Mouse (Mus musculus) forebrain, embryonic 11.5 days (tissue): ENCODE results near the gene Dip2b. TPM values are rescaled to one million over a fixed set of nuclear protein-coding genes. Genes with fewer than 3 reads are reported as not detected.

Experiments used
- ATAC-seq: fragments of 200-750 bp; cut with Nextera tagmentation; replicated peaks from 2 replicates; pipeline ENCODE4 v1.8.0; 2017; ENCODE audit warnings: moderate TSS enrichment; ENCODE audit not compliant: low FRiP score
- DNase-seq: peaks from one replicate; pipeline ENCODE4 v3.0.0-alpha.2; 2017; ENCODE audit warnings: low spot score
- H3K27ac ChIP-seq: fragments of 300-500 bp; sonication (generic); 2 replicates; pipeline ENCODE4 v1.5.1; 2014; ENCODE audit warnings: low read depth, low read length
- H3K27me3 ChIP-seq: fragments of 300-500 bp; sonication (generic); 2 replicates; pipeline ENCODE4 v1.6.1; 2014; ENCODE audit warnings: mild to moderate bottlenecking, low read length, mixed read lengths; ENCODE audit not compliant: control insufficient read depth, insufficient read depth
- H3K36me3 ChIP-seq: fragments of 300-500 bp; sonication (generic); 2 replicates; pipeline ENCODE4 v1.6.1; 2014; ENCODE audit warnings: mild to moderate bottlenecking, low read length, moderate library complexity, mixed read lengths; ENCODE audit not compliant: control insufficient read depth, insufficient read depth
- H3K4me1 ChIP-seq: fragments of 300-500 bp; sonication (generic); replicated peaks from 2 replicates; pipeline ENCODE4 v1.6.1; 2014; ENCODE audit warnings: low read length, mixed read lengths; ENCODE audit not compliant: control insufficient read depth, insufficient read depth
- H3K4me2 ChIP-seq: fragments of 300-500 bp; sonication (generic); 2 replicates; pipeline ENCODE4 v1.6.1; 2014; ENCODE audit warnings: low read depth, mild to moderate bottlenecking, low read length, moderate library complexity, mixed read lengths; ENCODE audit not compliant: severe bottlenecking
- H3K4me3 ChIP-seq: fragments of 300-500 bp; sonication (generic); 2 replicates; pipeline ENCODE4 v1.5.1; 2014; ENCODE audit warnings: low read depth, low read length
- H3K9ac ChIP-seq: fragments of 300-500 bp; sonication (generic); 2 replicates; pipeline ENCODE4 v1.6.1; 2014; ENCODE audit warnings: low read length
- H3K9me3 ChIP-seq: fragments of 300-500 bp; sonication (generic); 2 replicates; pipeline ENCODE4 v1.6.1; 2016; ENCODE audit warnings: low read length, mixed read lengths; ENCODE audit not compliant: control insufficient read depth
- WGBS: fragments of 180-500 bp; shearing (Covaris S2); extraction: QIAGEN DNeasy Blood & Tissue Kit; methylation state at CpG from one replicate; pipeline ENCODE4 v1.1.7; 2014; 5-methylcytosine and 5-hydroxymethylcytosine counted together
- polyA plus RNA-seq: library from polyadenylated mRNA; unstranded; fragments of >200 nt; fragmentation: Nextera tagmentation; extraction: Ambion mirVana; gene quantifications from 2 replicates; pipeline ENCODE4 v1.2.1, GENCODE M21; 2014

Dip2b gene
- polyA plus RNA-seq, 1 experiment from 2014 or later, result 28.3 TPM

- Histone ChIP-seq H3K36me3 (peaks cover 5% of the 10 kb centered on the region; the same call in 1 of the 2 replicates), H3K9ac (no peak overlapping the region), H3K27ac (no peak overlapping the region), H3K9me3 (no peaks in the 10 kb centered on the region), H3K4me1 (peaks cover 7% of the 10 kb centered on the region; the same call in 1 of the 2 replicates), H3K4me3 (no peak overlapping the region), H3K4me2 (no peak overlapping the region), H3K27me3 (no peaks in the 10 kb centered on the region)
- WGBS, result 91% methylated on average over 14 of the region's 14 CpGs
- DNase-seq, result no peak
- no peak for ATAC-seq
Observed at GRCm38 (mm10) chr15:100231616-100232525, 193.4 kb downstream of the Dip2b start.

- WGBS, result 89% methylated on average over 12 of the region's 12 CpGs
- H3K9ac ChIP-seq, result no peak overlapping the region
Observed at GRCm38 (mm10) chr15:100235208-100235965, 196.9 kb downstream of the Dip2b start.

GRCm38 (mm10) chr15:100236952-100237351 lies 198.5 kb downstream of the Dip2b start:
- peaks cover 5% of the 10 kb centered on the region; the same call in 1 of the 2 replicates for H3K36me3 ChIP-seq

More at GRCm38 (mm10) chr15:100235208-100235965, 196.9 kb downstream of the Dip2b start:
- H3K9me3 ChIP-seq, result no peaks in the 10 kb centered on the region
- H3K27me3 ChIP-seq, result no peaks in the 10 kb centered on the region
- H3K4me1 ChIP-seq, result 0 out of 2 replicates have a peak, but pooled peaks cover 1% of the 10 kb centered on the region
- ATAC-seq (no peak), DNase-seq (no peak)
- no peak overlapping the region for H3K4me2 ChIP-seq
- H3K4me3 ChIP-seq, result no peak overlapping the region
- peaks cover 5% of the 10 kb centered on the region; the same call in 1 of the 2 replicates for H3K36me3 ChIP-seq
- no peak overlapping the region for H3K27ac ChIP-seq

GRCm38 (mm10) chr15:100241780-100242179 lies 203.3 kb downstream of the Dip2b start:
- Histone ChIP-seq H3K9ac (no peak overlapping the region), H3K27me3 (no peaks in the 10 kb centered on the region), H3K27ac (no peak overlapping the region), H3K9me3 (no peaks in the 10 kb centered on the region), H3K36me3 (no peaks in the 10 kb centered on the region; the same call in 1 of the 2 replicates), H3K4me2 (no peak overlapping the region), H3K4me3 (no peak overlapping the region), H3K4me1 (no peaks in the 10 kb centered on the region)
- ATAC-seq (no peak), DNase-seq (no peak)
- 95% methylated on average over 6 of the region's 6 CpGs for WGBS

More at GRCm38 (mm10) chr15:100236952-100237351, 198.5 kb downstream of the Dip2b start:
- DNase-seq (no peak), ATAC-seq (no peak)
- H3K4me2 ChIP-seq, result no peak overlapping the region
- H3K4me3 ChIP-seq, result no peak overlapping the region
- H3K27me3 ChIP-seq, result no peaks in the 10 kb centered on the region
- no peak overlapping the region for H3K27ac ChIP-seq
- H3K9me3 ChIP-seq, result no peaks in the 10 kb centered on the region
- WGBS, result 91% methylated on average over 6 of the region's 6 CpGs
- no peak overlapping the region for H3K9ac ChIP-seq
- no peaks in the 10 kb centered on the region for H3K4me1 ChIP-seq

- Histone ChIP-seq H3K36me3 (peaks cover 3% of the 10 kb centered on the region; the same call in 1 of the 2 replicates), H3K27me3 (no peaks in the 10 kb centered on the region), H3K9ac (no peak overlapping the region), H3K4me2 (no peak overlapping the region), H3K4me1 (no peaks in the 10 kb centered on the region), H3K9me3 (no peaks in the 10 kb centered on the region), H3K27ac (no peak overlapping the region), H3K4me3 (no peak overlapping the region)
- ATAC-seq, result no peak
- DNase-seq, result no peak
- 97% methylated on average over 7 of the region's 7 CpGs for WGBS
Observed at GRCm38 (mm10) chr15:100245951-100246350, 207.5 kb downstream of the Dip2b start.

GRCm38 (mm10) chr15:100247296-100247695 lies 208.8 kb downstream of the Dip2b start:
- Histone ChIP-seq H3K9me3 (no peaks in the 10 kb centered on the region), H3K9ac (no peak overlapping the region), H3K27me3 (no peaks in the 10 kb centered on the region), H3K36me3 (peaks cover 3% of the 10 kb centered on the region; the same call in 1 of the 2 replicates), H3K4me2 (no peak overlapping the region), H3K4me3 (no peak overlapping the region), H3K4me1 (no peaks in the 10 kb centered on the region), H3K27ac (no peak overlapping the region)
- no peak for DNase-seq
- 95% methylated on average over 9 of the region's 9 CpGs for WGBS
- ATAC-seq, result no peak

GRCm38 (mm10) chr15:100248665-100249433 lies 210.4 kb downstream of the Dip2b start:
- 95% methylated on average over 6 of the region's 6 CpGs for WGBS
- DNase-seq (no peak), ATAC-seq (no peak)
- no peak overlapping the region for H3K4me2 ChIP-seq
- H3K36me3 ChIP-seq, result peaks cover 11% of the 10 kb centered on the region; the same call in 1 of the 2 replicates
- H3K4me1 ChIP-seq, result no peaks in the 10 kb centered on the region
- no peak overlapping the region for H3K9ac ChIP-seq
- H3K27me3 ChIP-seq, result no peaks in the 10 kb centered on the region
- no peak overlapping the region for H3K27ac ChIP-seq
- H3K9me3 ChIP-seq, result no peaks in the 10 kb centered on the region
- no peak overlapping the region for H3K4me3 ChIP-seq
